Mouse (Mus musculus) adrenal gland, postnatal 4 days (tissue): ENCODE results near the gene Ifngr1. TPM values are rescaled to one million over a fixed set of nuclear protein-coding genes. Genes with fewer than 3 reads are reported as not detected.

Experiments
- DNase-seq, 2 experiments: peaks; one replicate each; pipeline ENCODE4 v3.0.0; 2021 to 2022; ENCODE audit warnings: low spot score in 2 of 2, mixed read lengths in 2 of 2
- total RNA-seq, 2 experiments: library from RNA; stranded (reverse); gene quantifications; 2 replicates each; pipeline ENCODE4 v1.2.3; 2021

The Ifngr1 gene
- total RNA-seq, 2 experiments from 2014 or later: 46.5 to 48.2 TPM

DNA sequence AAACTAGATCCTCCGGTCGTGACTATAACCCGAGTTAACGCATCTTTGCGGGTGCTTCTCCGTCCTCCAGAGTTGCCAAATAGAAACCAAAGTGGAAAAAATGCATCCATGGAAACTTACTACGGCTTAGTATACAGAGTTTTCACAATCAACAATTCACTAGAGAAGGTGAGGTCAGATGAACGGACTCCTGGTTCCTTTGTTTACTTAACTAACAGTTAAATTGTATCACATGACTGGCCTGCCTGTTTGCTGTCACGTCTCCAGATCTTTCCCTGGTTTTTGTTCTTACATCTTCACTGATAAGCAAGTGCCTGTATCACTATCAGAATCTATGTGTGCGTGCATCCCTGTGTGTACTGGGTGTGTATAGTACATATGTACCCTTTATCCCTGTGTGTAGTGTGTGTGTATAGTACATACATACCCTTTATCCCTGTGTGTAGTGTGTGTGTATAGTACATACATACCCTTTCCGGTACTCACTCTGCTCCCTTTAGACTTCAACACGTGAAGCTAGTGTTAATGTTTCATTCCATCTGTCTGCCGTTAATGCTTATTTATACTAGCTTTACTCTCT lies 40.0 kb downstream of the Ifngr1 start:
- no peak for DNase-seq

DNA sequence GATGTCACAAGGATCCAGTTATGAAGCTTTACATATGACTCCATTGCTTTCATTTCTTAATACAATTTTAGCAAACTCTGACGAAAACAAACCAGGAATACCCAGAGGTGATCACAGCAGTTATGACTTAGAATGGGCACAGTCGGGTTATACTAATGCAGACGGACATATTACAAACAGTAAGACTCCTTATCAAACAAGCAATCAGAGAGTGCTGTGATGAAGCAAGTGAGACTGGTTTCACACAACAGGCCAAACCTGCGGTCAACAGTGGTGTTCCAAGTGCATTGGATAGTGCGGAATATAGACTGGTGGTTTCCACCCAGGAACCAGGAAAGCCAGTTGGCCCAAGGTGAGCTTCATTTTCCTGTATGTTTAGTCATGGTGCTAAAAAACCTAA lies 47.1 kb downstream of the Ifngr1 start:
- DNase-seq: no peak

DNA sequence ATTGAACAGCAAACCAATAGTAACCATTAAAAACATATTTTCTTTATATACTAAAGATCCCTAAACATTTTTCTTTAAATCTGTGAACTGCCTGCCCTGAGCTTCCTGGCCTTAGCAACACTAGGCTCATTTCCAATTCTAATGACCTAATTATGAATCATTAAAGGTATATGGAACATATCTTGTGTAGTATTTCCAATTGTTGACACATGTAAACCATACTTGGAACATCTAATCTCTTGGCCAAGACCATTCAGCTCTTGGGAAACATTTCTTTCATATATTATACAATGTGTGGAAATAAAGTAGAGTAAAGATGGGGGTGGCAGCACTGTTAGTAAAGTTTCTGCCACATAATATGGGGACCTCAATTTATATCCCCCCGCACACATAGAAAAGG lies 47.9 kb downstream of the Ifngr1 start:
- DNase-seq: no peak

- DNase-seq: no peak
Observed at GRCm38 (mm10) chr10:19645119-19645518, 53.4 kb downstream of the Ifngr1 start.

DNA sequence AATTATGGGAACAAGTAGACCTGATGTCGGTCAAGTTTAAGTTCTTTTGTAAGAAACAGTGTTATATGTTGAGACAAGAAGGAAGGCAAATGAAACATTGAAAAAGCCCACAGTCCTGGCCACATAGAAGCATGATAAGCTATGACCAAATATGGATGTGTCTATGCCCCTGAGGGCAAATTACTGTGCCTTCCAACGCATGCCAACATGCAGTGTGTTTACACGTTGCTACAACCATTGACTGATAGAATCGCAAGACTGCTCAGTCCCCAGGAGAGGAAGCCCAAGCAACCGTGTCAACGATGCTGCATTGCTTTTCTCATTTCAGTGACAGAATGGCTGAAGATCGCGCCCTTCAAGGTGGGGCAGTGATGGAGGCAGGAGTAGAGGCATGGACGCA lies 65.7 kb downstream of the Ifngr1 start:
- no peak for DNase-seq

Other genes starting within 250 kb of the Ifngr1 start
- gene Olig3, start 235.4 kb upstream of the Ifngr1 start, total RNA-seq: not detected
- not detected for gene Il22ra2, start 30.0 kb downstream of the Ifngr1 start, total RNA-seq
- gene Il20ra, start 120.6 kb downstream of the Ifngr1 start, total RNA-seq: 1 to 10 TPM; 5.1 to 7.1 TPM